Mouse (Mus musculus) ES-E14 (cell line): Measurements from ENCODE around the gene Spag17. TPM values are rescaled to one million over a fixed set of nuclear protein-coding genes. Genes with fewer than 3 reads are reported as not detected.

Experiments used
- DNase-seq: peaks from one replicate; pipeline ENCODE4 v3.0.0-alpha.2; 2013; ENCODE audit warnings: low read depth, low spot score
- H3K27ac ChIP-seq: 2 replicates; pipeline ENCODE4 v1.5.1; 2012; ENCODE audit warnings: low read depth, mild to moderate bottlenecking, low read length, moderate library complexity, mixed read lengths; ENCODE audit not compliant: poor library complexity, insufficient read depth, severe bottlenecking
- H3K36me3 ChIP-seq: 2 replicates; pipeline ENCODE4 v1.6.1; 2012; ENCODE audit warnings: mild to moderate bottlenecking, low read length, moderate library complexity, mixed read lengths; ENCODE audit not compliant: control insufficient read depth, poor library complexity, insufficient read depth, severe bottlenecking
- H3K4me1 ChIP-seq, 2 experiments: fragments of 150-350 bp in 1 of 2; sonication (generic) in 1 of 2; 2 replicates each; pipeline ENCODE4 v1.6.1; 2012; ENCODE audit warnings: low read length in 2 of 2, mild to moderate bottlenecking in 1 of 2, mixed read lengths in 1 of 2; ENCODE audit not compliant: control insufficient read depth in 2 of 2, insufficient read depth in 2 of 2, poor library complexity in 1 of 2
- H3K4me3 ChIP-seq, 2 experiments: fragments of 150-350 bp in 1 of 2; sonication (generic) in 1 of 2; 2 replicates each; pipeline ENCODE4 v1.5.1; 2012; ENCODE audit warnings: low read length in 2 of 2, low read depth in 1 of 2, mild to moderate bottlenecking in 1 of 2, mixed read lengths in 1 of 2; ENCODE audit not compliant: insufficient read depth in 1 of 2, poor library complexity in 1 of 2, severe bottlenecking in 1 of 2
- H3K9ac ChIP-seq: 2 replicates; pipeline ENCODE4 v1.6.1; 2012; ENCODE audit warnings: low read depth, mild to moderate bottlenecking, low read length, mixed read lengths; ENCODE audit not compliant: poor library complexity, insufficient read depth, severe bottlenecking
- H3K9me3 ChIP-seq: fragments of 150-350 bp; sonication (generic); 2 replicates; pipeline ENCODE4 v1.6.1; 2012; ENCODE audit warnings: low read depth, mild to moderate bottlenecking, low read length; ENCODE audit not compliant: control insufficient read depth, insufficient read depth
- CHD2 ChIP-seq: IDR thresholded peaks from 2 replicates; pipeline ENCODE4 v1.6.1; 2014; ENCODE audit warnings: mild to moderate bottlenecking, low read depth, low read length, inconsistent platforms
- HCFC1 ChIP-seq: IDR thresholded peaks from 2 replicates; pipeline ENCODE4 v1.6.1; 2012; ENCODE audit warnings: low read length, inconsistent platforms, borderline replicate concordance; ENCODE audit not compliant: insufficient read depth
- MAFK ChIP-seq: IDR thresholded peaks from 2 replicates; pipeline ENCODE4 v1.6.1; 2014; ENCODE audit warnings: mild to moderate bottlenecking, low read depth, low read length, inconsistent platforms; ENCODE audit not compliant: insufficient read depth
- ZC3H11A ChIP-seq: IDR thresholded peaks from 2 replicates; pipeline ENCODE4 v1.6.1; 2012; ENCODE audit warnings: low read depth, mild to moderate bottlenecking, inconsistent platforms, low read length, borderline replicate concordance
- ZNF384 ChIP-seq: IDR thresholded peaks from 2 replicates; pipeline ENCODE4 v1.6.1; 2012; ENCODE audit warnings: low read depth, low read length, inconsistent platforms
- in situ Hi-C, 2 experiments: fragments of 600-800 bp; cut with MboI; formaldehyde crosslinking; loops; one replicate each; pipeline ENCODE4 v1.15.1; 2025; ENCODE audit warnings: low sequenced_read_pairs in 2 of 2, inconsistent platforms in 1 of 2; ENCODE audit not compliant: unreplicated experiment in 2 of 2
- total RNA-seq: library from RNA; depleted of rRNA; stranded (reverse); fragments of 300-350 nt; gene quantifications from 2 replicates; pipeline ENCODE4 v1.2.3, GENCODE M21; 2012

Gene Spag17
- total RNA-seq, 1 experiment, result 0.04 TPM

GRCm38 (mm10) chr3:99936159-99936558, 51.0 kb downstream of the Spag17 start:
- H3K4me1 ChIP-seq, result no peaks in the 10 kb centered on the region
- no peaks in the 10 kb centered on the region for H3K9me3 ChIP-seq
- no peak overlapping the region for H3K4me3 ChIP-seq
- no peaks in the 10 kb centered on the region for H3K36me3 ChIP-seq
- in situ Hi-C loops, result no loop called here
- H3K9ac ChIP-seq, result no peak overlapping the region
- TF ChIP-seq CHD2 (no peak), ZC3H11A (no peak), ZNF384 (no peak), HCFC1 (no peak), MAFK (no peak)
- DNase-seq, result no peak
- H3K27ac ChIP-seq, result no peak overlapping the region

GRCm38 (mm10) chr3:99938611-99939286, 53.5 kb downstream of the Spag17 start:
- TF ChIP-seq ZNF384 (no peak), CHD2 (no peak), HCFC1 (no peak), ZC3H11A (no peak), MAFK (no peak)
- H3K9ac ChIP-seq, result no peak overlapping the region
- DNase-seq, result peak; percentile 29

GRCm38 (mm10) chr3:99945171-99945570, 60.0 kb downstream of the Spag17 start:
- no peak for DNase-seq
- in situ Hi-C loops, result no loop called here

More at GRCm38 (mm10) chr3:99938611-99939286, 53.5 kb downstream of the Spag17 start:
- no peak overlapping the region for H3K27ac ChIP-seq
- no peak overlapping the region for H3K4me3 ChIP-seq
- H3K36me3 ChIP-seq, result no peaks in the 10 kb centered on the region
- in situ Hi-C loops, result no loop called here
- H3K9me3 ChIP-seq, result no peaks in the 10 kb centered on the region
- H3K4me1 ChIP-seq, result no peaks in the 10 kb centered on the region

GRCm38 (mm10) chr3:99954039-99954602, 68.9 kb downstream of the Spag17 start:
- H3K36me3 ChIP-seq, result no peaks in the 10 kb centered on the region
- H3K27ac ChIP-seq, result no peak overlapping the region
- no peak overlapping the region for H3K9ac ChIP-seq
- H3K9me3 ChIP-seq, result no peaks in the 10 kb centered on the region
- TF ChIP-seq CHD2, result no peak
- no peak for TF ChIP-seq ZNF384
- no peak for TF ChIP-seq ZC3H11A
- no peak for TF ChIP-seq HCFC1
- TF ChIP-seq MAFK, result no peak
- H3K4me3 ChIP-seq, result no peak overlapping the region
- no peak for DNase-seq
- no peaks in the 10 kb centered on the region for H3K4me1 ChIP-seq
- in situ Hi-C loops, result no loop called here

More at GRCm38 (mm10) chr3:99945171-99945570, 60.0 kb downstream of the Spag17 start:
- H3K9me3 ChIP-seq, result no peaks in the 10 kb centered on the region
- H3K4me1 ChIP-seq, result no peaks in the 10 kb centered on the region
- H3K27ac ChIP-seq, result no peak overlapping the region
- no peak overlapping the region for H3K9ac ChIP-seq
- H3K36me3 ChIP-seq, result no peaks in the 10 kb centered on the region
- TF ChIP-seq ZC3H11A, result no peak
- no peak for TF ChIP-seq CHD2
- TF ChIP-seq ZNF384, result no peak
- TF ChIP-seq MAFK, result no peak
- no peak for TF ChIP-seq HCFC1
- no peak overlapping the region for H3K4me3 ChIP-seq

DNA sequence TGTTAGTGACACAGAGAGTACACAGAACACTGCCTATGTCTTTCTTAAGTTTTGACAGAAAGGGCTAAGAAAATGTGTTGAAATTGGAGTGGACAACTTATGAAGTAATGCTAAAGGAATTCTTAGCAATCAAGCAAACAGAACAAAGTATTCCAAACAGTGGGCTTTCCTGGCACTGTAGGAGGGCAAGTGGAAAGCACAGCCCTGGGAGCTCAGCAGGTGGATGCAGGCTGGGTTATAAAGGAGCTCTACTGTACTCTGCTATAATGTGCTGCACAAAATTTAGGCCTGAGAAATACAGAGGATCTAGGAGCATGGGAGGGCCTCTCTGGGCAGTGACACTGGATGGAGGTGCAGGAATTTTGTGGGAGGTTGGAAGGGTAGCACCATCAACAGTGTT, 71.3 kb downstream of the Spag17 start:
- DNase-seq, result no peak
- no peak overlapping the region for H3K4me3 ChIP-seq
- TF ChIP-seq ZNF384 (no peak), HCFC1 (no peak), ZC3H11A (no peak)
- H3K9me3 ChIP-seq, result no peaks in the 10 kb centered on the region
- in situ Hi-C loops, result no loop called here
- no peaks in the 10 kb centered on the region for H3K4me1 ChIP-seq
- no peak overlapping the region for H3K9ac ChIP-seq
- no peaks in the 10 kb centered on the region for H3K36me3 ChIP-seq
- no peak overlapping the region for H3K27ac ChIP-seq
